Mouse (Mus musculus) neural tube, embryonic 11.5 days (tissue): Measurements from ENCODE around the gene Tmem268. TPM values are rescaled to one million over a fixed set of nuclear protein-coding genes. Genes with fewer than 3 reads are reported as not detected.

Experiments
- ATAC-seq: fragments of 200-750 bp; cut with Nextera tagmentation; 2 replicates; pipeline ENCODE4 v1.8.0; 2017; ENCODE audit warnings: moderate number of reproducible peaks, mild to moderate bottlenecking, moderate TSS enrichment, moderate library complexity; ENCODE audit not compliant: insufficient read depth, low FRiP score, low TSS enrichment
- DNase-seq: peaks from one replicate; pipeline ENCODE4 v3.0.0-alpha.2; 2015; ENCODE audit warnings: low spot score
- H3K27ac ChIP-seq: fragments of 300-500 bp; sonication (generic); 2 replicates; pipeline ENCODE4 v1.5.1; 2014; ENCODE audit warnings: low read depth, mild to moderate bottlenecking, low read length
- H3K27me3 ChIP-seq: fragments of 300-500 bp; sonication (generic); 2 replicates; pipeline ENCODE4 v1.6.1; 2014; ENCODE audit warnings: mild to moderate bottlenecking, low read length, mixed read lengths; ENCODE audit not compliant: control insufficient read depth, insufficient read depth
- H3K36me3 ChIP-seq: fragments of 300-500 bp; sonication (generic); 2 replicates; pipeline ENCODE4 v1.6.1; 2014; ENCODE audit warnings: mild to moderate bottlenecking, low read length, moderate library complexity, mixed read lengths; ENCODE audit not compliant: control insufficient read depth, insufficient read depth
- H3K4me1 ChIP-seq: fragments of 300-500 bp; sonication (generic); 2 replicates; pipeline ENCODE4 v1.6.1; 2014; ENCODE audit warnings: low read length, mixed read lengths; ENCODE audit not compliant: control insufficient read depth, insufficient read depth
- H3K4me2 ChIP-seq: fragments of 300-500 bp; sonication (generic); 2 replicates; pipeline ENCODE4 v1.6.1; 2014; ENCODE audit warnings: low read depth, mild to moderate bottlenecking, moderate library complexity
- H3K4me3 ChIP-seq: fragments of 300-500 bp; sonication (generic); 2 replicates; pipeline ENCODE4 v1.5.1; 2014; ENCODE audit warnings: low read depth, low read length
- H3K9ac ChIP-seq: fragments of 300-500 bp; sonication (generic); 2 replicates; pipeline ENCODE4 v1.6.1; 2014; ENCODE audit warnings: mild to moderate bottlenecking, low read length
- H3K9me3 ChIP-seq: fragments of 300-500 bp; sonication (generic); 2 replicates; pipeline ENCODE4 v1.6.1; 2016; ENCODE audit warnings: low read length; ENCODE audit not compliant: control insufficient read depth
- WGBS: fragments of 180-500 bp; shearing (Covaris S2); extraction: QIAGEN DNeasy Blood & Tissue Kit; methylation state at CpG from one replicate; pipeline ENCODE4 v1.1.7; 2014; 5-methylcytosine and 5-hydroxymethylcytosine counted together
- polyA plus RNA-seq: library from polyadenylated mRNA; unstranded; fragments of >200 nt; fragmentation: Nextera tagmentation; extraction: Ambion mirVana; gene quantifications from 2 replicates; pipeline ENCODE4 v1.2.1, GENCODE M21; 2014

Tmem268 gene
- polyA plus RNA-seq, 1 experiment from 2014 or later: 6.2 TPM

DNA sequence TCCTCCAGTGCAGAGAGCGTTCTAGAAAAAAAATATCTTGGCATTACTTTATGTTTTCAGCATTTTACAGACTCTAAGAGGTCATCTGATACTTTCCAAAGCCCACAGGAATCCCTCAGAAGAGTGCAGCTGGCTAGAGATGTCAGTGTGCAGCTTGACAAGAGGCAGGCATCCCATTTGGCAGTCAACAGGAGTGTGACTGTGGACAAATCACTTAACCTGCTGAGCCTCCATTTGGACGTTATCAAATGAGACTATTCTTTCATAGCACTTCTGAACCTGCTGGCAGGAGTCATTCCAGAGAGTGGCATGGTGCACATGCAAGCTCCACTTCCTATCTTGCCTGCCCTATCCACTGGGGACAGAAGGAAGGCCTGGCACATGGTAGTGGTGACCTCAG is 16.4 kb upstream of the Tmem268 start:
- no peak for DNase-seq
- no peaks in the 10 kb centered on the region for H3K27me3 ChIP-seq
- H3K4me3 ChIP-seq: no peak overlapping the region
- H3K27ac ChIP-seq: no peak overlapping the region
- no peaks in the 10 kb centered on the region for H3K9me3 ChIP-seq
- H3K9ac ChIP-seq: no peak overlapping the region
- H3K4me2 ChIP-seq: no peak overlapping the region
- H3K36me3 ChIP-seq: no peaks in the 10 kb centered on the region
- peaks cover 15% of the 10 kb centered on the region for H3K4me1 ChIP-seq
- no peak for ATAC-seq
- WGBS: 60% methylated on average over 2 of the region's 2 CpGs

DNA sequence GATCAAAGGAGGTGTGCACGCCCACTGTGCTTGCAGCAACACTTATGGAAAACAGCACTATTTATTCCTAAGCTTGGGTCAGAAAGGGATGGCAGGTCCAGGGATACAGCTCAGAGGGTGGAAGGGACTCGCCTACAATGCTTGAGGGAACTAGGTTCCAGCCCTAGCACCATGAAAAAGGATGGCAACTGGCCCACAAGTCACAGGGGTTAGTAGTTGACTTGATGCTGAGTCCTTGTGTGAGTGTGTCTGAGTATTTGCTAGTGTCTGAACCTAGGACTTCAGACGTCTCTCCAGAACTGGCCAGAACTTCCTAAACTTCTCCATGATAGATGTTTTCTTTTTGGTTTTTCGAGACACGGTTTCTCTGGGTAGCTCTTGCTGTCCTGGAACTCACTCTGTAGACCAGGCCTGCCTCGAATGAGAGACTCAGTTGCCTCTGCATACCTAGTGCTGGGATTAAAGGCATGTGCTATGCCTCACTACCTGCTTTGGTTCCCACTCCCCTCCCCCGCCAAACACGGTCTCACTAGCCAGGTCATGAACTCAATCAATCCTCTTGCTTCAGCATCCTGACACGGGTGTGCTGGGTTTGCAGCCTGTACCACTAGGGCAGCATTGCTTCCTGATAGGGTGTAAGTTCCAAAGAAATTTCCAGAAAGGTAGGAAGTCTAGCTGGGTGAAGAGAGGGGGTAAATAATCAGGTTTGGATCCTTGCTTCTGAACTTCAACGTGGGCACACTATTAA is 14.7 kb upstream of the Tmem268 start:
- no peaks in the 10 kb centered on the region for H3K9me3 ChIP-seq
- peak; percentile 75 for ATAC-seq
- 56% methylated on average over 10 of the region's 10 CpGs for WGBS
- no peaks in the 10 kb centered on the region for H3K27me3 ChIP-seq
- peaks cover 16% of the 10 kb centered on the region for H3K4me1 ChIP-seq
- peaks cover 2% of the 10 kb centered on the region; the same call in 1 of the 2 replicates for H3K36me3 ChIP-seq
- H3K27ac ChIP-seq: peak overlapping the region; percentile 60; the same call in 1 of the 2 replicates
- H3K4me2 ChIP-seq: peak overlapping the region; percentile 12; the same call in 1 of the 2 replicates
- H3K9ac ChIP-seq: no peak overlapping the region
- peak overlapping the region; percentile 13; the same call in 1 of the 2 replicates for H3K4me3 ChIP-seq
- no peak for DNase-seq

DNA sequence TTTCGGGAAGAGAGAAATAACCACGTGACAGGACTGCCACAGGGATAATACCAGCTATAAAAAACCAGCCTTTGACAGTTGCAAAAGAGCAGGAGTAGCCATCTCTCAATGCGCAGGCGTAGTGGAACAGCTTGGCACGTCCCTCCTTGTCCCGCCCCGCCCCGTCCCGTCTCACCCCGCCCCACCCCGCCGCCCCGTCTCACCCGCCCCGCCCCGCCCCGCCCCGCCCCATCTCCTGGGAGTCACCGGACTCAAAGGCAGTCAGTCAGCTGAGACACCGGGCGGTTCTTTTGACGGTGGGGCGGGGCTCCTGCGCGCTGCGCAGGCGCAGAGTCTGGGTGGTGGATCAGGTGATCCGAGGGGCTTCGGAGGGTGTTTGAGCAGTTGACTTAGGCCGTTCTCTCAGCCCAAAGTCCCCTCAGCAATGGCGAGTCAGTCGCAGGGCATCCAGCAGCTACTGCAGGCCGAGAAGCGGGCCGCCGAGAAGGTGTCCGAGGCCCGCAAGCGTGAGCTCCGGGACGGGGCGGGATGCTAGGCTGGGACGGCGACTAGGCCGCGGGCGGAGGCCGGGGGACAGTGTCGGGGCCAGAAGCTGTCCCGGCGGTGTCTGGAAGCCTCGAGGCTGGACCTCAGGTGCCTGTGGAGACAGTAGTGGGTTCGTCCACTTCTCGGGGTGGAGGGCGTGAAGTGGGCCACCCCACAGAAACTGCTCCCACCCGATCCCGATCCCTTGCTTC is 13.9 kb upstream of the Tmem268 start, which contains the start of gene Atp6v1g1:
Gene Atp6v1g1, plus strand, starts transcription at position 279 of the 737 bp plus-strand sequence.
- Histone ChIP-seq H3K27ac (peak within 1 kb of the TSS; percentile 86), H3K4me1 (peaks cover 16% of the 10 kb centered on the region), H3K9me3 (no peaks in the 10 kb centered on the region), H3K4me3 (peak within 1 kb of the TSS; percentile 84), H3K9ac (peak within 1 kb of the TSS; percentile 92), H3K27me3 (no peaks in the 10 kb centered on the region), H3K4me2 (peak within 1 kb of the TSS; percentile 67), H3K36me3 (peaks cover 5% of the 10 kb centered on the region; the same call in 1 of the 2 replicates)
- DNase-seq: peak; percentile 96
- ATAC-seq: peak; percentile 96
- under 1% methylated on average over 54 of the region's 57 CpGs for WGBS

DNA sequence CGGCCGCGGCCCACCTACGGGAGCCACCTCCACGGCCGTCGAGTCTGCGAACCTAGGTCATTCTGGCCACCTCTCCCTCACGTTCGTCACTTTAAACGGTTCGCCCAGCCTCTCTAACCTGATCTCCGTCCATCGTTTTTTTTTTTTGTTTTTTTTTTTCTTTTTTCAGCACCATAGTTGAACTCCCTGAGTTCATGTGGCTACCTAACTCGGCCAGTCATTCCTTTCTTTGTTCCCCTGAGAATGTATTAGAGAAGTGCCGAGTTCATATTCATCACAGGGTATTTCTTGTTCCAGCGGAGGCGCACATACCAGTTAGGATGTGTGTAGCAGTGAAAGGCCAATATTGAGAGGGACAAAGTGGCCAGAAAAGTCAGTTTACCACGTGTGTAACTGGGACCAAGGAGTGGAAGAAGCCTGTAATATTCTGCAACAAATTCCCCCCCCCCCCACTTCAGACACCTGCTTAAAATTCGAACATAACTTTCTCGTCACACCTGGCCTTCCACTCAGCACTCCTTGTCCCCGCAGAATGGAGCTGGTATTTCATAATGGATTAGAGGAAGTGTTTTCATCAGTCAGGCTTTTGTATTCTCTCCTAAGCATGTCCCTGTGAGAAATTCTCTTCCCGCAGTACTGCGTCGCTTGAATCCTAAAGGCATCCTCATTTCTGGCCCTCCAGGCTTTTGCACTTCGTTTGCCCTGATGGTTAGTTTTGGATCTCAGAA is 13.2 kb upstream of the Tmem268 start:
- H3K4me2 ChIP-seq: peak overlapping the region; percentile 67
- peak overlapping the region; percentile 86 for H3K27ac ChIP-seq
- H3K4me3 ChIP-seq: peak overlapping the region; percentile 84

DNA sequence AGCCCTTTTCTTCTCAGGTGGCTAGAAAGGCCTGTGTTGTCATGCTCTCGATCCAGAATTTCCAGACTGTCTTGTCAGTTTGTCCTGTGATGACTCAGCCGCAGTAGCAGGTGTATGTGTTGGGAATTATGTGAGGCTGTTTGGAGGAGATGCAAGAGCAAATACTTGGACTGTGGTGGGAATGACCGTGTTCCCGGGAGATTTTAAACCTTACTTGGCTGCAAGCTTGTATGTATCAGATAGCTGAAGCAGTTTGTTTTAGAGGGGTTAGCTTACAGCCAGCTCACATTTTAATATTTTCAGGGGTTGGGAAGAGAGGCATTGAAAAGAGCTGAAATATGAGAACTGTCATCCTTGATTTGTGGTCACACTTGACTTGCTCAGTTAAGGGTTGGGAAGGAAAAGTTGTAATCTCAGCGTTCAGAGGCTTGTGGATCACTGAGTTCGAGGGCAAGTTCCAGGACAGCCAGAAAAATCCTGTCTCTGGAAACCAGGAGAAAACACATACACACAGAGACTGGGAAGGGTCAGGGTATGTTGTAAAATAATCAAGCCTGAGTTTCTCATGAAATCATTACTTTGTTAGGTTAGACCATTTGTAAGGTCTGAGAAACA is 12.0 kb upstream of the Tmem268 start:
- Histone ChIP-seq H3K4me3 (no peak overlapping the region; the same call in 1 of the 2 replicates), H3K4me2 (peak overlapping the region; percentile 67; the same call in 1 of the 2 replicates), H3K4me1 (peaks cover 16% of the 10 kb centered on the region), H3K9ac (no peak overlapping the region), H3K27ac (no peak overlapping the region), H3K9me3 (no peaks in the 10 kb centered on the region), H3K36me3 (peaks cover 6% of the 10 kb centered on the region; the same call in 1 of the 2 replicates), H3K27me3 (no peaks in the 10 kb centered on the region)
- ATAC-seq (no peak), DNase-seq (no peak)
- WGBS: 89% methylated on average over 6 of the region's 6 CpGs

More for the DNA sequence above, 13.2 kb upstream of the Tmem268 start:
- Histone ChIP-seq H3K36me3 (peaks cover 6% of the 10 kb centered on the region; the same call in 1 of the 2 replicates), H3K4me1 (peaks cover 16% of the 10 kb centered on the region), H3K9ac (peak overlapping the region; percentile 92), H3K9me3 (no peaks in the 10 kb centered on the region), H3K27me3 (no peaks in the 10 kb centered on the region)
- WGBS: 21% methylated on average over 23 of the region's 26 CpGs
- no peak for DNase-seq
- no peak for ATAC-seq

DNA sequence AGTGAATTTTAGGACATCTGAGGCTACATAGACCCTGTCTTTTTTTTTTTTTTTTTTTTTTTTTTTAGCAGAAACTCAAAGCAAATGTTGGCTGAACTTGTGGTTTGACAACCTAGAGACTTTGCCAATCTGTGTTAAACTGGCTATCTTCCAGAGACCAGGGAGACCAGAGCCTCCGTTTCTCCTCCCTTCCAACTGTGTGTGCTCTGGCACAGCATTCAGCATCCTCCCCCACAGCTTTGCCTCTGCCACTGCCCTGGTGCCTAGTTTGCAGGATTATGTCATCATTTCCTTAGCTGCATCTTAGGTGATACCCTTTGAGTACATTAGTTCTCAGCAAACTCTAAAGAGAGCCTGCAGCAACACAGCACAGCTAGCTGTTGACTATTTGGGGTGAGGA is 10.8 kb upstream of the Tmem268 start:
- Histone ChIP-seq H3K4me1 (peaks cover 16% of the 10 kb centered on the region), H3K4me3 (no peak overlapping the region), H3K9ac (no peak overlapping the region), H3K9me3 (no peaks in the 10 kb centered on the region), H3K27me3 (no peaks in the 10 kb centered on the region), H3K36me3 (peaks cover 10% of the 10 kb centered on the region), H3K4me2 (no peak overlapping the region), H3K27ac (no peak overlapping the region)
- ATAC-seq (no peak), DNase-seq (no peak)
- 100% methylated on average over 1 of the region's 1 CpGs for WGBS

DNA sequence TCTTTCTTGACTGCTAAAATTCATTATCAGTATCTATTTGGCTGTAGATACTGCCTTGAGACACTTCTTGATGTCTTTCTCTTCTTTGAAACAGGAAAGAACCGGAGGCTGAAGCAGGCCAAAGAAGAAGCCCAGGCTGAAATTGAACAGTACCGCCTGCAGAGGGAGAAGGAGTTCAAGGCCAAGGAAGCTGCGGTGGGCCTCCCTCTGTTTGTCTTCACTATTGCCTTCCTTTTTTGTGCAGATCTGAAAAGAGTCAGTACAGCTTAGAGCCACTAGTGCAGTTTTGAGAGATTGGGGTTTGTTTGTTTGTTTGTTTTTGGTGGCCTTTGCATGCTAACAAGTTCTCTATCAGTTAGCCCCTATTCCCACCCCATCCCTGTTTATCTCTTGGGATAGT is 10.1 kb upstream of the Tmem268 start:
- Histone ChIP-seq H3K4me2 (no peak overlapping the region), H3K4me3 (no peak overlapping the region), H3K9ac (no peak overlapping the region), H3K36me3 (peaks cover 10% of the 10 kb centered on the region), H3K27ac (no peak overlapping the region), H3K9me3 (no peaks in the 10 kb centered on the region), H3K4me1 (peaks cover 16% of the 10 kb centered on the region), H3K27me3 (no peaks in the 10 kb centered on the region)
- DNase-seq (no peak), ATAC-seq (no peak)
- WGBS: 80% methylated on average over 3 of the region's 3 CpGs

DNA sequence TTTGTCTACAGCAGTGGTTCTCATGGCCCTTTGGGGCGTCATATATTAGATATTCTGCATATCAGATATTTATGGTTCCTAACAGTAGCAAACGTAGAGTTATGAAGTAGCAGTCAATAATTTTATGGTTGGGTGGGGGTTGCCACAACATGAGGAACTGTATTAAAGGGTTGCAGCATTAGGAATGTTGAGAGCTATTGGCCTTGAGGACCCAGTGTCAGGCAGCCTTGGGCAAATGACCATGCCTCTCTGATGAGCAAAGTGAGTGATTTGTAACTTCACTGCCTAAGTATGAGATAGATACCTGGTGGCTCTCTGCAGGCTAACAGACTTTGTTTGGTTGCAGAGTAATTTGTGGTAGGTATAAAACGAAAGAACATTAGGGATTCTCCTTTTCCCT is 7.7 kb upstream of the Tmem268 start:
- Histone ChIP-seq H3K36me3 (peaks cover 10% of the 10 kb centered on the region), H3K4me3 (no peak overlapping the region)
- WGBS: 96% methylated on average over 3 of the region's 3 CpGs

More for the DNA sequence above, 7.7 kb upstream of the Tmem268 start:
- Histone ChIP-seq H3K27ac (no peak overlapping the region), H3K9me3 (no peaks in the 10 kb centered on the region), H3K4me1 (peaks cover 17% of the 10 kb centered on the region), H3K9ac (no peak overlapping the region), H3K4me2 (no peak overlapping the region), H3K27me3 (no peaks in the 10 kb centered on the region)
- no peak for DNase-seq
- ATAC-seq: no peak
